Mouse (Mus musculus): Measurements from ENCODE around the gene Fcgbp.
A peak's percentile ranks its signal among the peaks of the same experiment; 100 is the strongest.

The Fcgbp gene

DNA sequence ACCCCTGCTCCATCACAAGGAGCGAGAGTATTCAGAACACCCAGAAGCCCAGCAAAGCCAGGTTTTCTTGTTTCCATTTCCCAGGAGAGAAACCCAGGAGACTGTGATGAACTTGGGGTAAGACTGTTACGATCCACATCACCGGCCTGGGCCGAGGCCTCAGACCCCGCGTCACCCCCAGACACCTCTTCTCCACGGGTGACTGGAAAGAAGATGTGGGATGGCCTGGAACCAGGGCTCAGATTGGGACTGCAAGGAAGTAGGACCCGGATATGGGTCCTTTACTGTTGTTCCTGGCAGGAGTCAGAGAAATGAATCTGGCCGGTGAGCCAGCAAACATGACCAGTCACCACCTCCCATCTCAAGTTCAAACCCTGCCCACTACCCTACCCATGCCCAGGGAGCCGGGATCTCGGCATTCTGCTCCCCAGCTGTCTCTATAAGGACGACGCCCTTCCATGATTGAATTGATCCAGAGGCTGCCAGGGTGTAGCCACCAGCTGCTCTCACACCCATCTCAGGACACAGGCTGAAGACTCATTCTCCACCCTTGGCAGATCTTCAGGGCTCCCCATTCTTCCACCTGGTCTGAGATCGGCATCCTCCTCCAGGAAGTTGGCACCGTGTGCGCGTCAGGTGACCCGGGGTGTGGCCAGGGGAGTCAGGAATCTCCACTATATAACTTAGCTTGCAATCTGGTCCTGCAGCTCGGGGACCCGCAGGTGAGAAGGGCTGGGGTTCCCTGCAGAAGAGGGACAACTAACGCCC lies at the start of gene Fcgbp:
Fcgbp (plus strand) TSS at position 706 of the 768 bp plus-strand sequence.
- DNase-seq (ENCODE audit: low spot score in 2 of 2): no peak

DNA sequence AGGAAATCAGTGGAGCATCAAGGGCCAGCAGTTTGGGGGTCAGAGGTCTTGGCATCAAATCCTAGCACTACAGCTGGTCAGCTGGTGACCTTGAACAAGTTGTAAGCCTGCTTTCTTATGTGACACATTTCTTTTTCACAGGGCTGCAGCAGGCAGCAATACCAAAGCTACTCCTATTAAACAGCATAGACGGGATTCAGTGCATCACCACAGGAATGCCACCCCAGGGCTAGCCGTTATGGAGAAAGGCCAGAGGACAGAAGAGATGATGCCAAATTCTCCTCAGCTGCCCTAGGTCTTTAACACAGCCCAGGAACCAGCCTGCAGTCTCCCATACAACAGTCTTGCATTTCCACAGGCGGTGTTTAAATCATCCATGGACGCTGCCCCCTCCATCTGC lies 26.5 kb upstream of the Fcgbp start:
- no peak for DNase-seq (ENCODE audit: low spot score in 2 of 2)

DNA sequence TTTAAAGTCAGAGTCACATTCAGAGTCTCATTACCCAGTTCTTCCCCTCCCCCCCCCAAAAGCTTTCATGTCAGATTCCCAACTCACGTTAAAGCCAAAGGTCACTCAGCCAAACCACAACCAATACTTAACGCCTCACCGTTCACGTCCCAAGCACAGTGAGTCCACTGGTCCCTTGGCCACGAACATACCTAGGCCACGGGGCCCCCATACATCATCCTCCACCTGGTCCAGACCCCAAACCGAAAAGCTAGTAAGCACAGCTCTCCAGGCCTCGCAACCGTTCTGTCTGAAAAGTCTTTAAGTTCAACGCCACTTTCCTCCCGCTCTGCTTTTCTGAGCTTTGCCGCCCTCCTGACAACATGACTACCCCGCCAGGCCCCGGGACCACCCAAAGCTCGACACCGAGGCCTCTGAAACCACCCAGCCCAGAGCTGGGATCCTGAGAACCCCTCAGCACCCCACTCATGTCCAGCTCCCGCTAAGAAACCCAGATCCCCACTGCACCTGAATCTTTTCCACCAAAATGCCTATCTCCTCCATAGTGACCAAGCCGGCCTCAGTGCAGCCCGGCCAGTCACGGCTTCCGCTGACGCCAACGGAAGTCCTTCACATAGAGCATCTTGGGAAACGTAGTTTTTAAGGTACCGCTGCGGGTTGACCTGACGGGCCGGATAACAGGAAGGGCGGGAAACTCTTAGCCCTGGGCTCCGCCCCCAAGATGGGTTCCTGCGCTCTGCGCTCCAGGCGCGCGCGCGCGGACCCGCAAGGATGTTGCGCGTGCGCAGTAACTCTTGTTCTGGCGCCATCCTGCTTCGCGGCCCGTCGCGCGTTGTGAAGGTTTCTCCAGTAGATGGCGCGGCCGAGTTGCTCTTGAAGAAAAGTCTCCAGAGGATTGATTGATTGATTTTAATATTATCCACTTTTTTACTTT lies 21.3 kb upstream of the Fcgbp start, which contains the start of gene Psmc4:
Psmc4 (minus strand) TSS at position 626 of the 934 bp plus-strand sequence.
- peak; percentile 95 to 97 for DNase-seq (ENCODE audit: low spot score in 2 of 2)

DNA sequence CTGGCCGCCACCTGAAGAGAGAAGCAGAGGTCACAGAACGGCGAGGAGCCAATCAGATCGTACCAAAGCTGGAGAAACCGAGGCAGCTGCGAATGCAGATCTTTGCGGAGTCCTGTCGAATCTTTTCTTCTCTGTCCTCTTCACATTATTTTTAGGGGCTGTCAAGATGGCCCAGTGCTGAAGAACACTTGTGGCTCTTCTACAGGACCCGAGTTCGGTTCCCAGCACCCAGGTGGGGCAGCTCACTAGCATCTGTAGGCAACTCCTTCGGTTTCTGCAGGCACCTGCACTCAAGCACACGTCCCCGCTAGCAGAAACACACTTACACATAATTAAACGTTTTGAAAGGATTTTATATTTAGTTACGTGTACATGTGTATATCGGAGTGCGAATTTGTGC lies 20.5 kb upstream of the Fcgbp start:
- DNase-seq (ENCODE audit: low spot score in 2 of 2): peak; percentile 11 to 15

DNA sequence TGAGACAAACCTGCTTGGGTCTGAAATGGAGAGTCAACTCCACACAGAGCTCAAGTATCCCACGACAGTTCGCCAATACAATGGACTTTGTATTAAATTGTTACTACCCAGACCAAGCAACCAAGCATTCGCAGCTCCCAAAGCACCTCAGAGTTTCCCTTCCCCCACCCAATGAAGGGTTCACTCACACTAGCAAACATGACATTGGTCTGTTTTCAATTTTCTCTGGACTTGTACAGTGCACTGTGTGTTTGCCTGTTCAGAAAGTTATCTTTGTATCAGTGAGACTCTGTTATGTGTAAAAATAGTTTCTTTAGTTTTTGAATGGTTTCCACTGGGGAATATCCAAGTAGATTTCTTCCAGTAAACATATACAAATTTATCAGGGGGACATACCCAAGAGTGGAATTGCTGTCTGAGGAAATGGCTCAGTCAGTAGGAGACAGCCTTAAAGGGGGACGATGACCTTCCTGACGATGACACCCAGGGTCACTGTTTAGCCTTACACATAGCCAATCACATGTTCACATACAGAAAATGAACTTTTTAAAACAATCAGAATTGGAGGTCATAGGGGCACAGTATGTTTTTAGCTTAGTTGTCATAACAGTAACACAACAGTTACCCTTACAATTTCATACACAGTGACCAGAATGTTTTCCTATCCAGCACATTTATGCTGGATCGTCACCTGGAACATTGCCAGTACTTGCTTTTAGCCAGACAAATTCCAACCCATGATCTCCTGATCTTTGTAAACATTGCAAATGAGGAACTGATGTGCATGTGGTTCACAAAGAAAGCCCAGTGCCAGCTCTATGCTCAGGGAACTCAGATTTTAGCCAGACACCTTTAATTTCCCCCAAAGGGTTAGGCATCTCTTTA lies 17.7 kb upstream of the Fcgbp start:
- no peak for DNase-seq (ENCODE audit: low spot score in 2 of 2)

DNA sequence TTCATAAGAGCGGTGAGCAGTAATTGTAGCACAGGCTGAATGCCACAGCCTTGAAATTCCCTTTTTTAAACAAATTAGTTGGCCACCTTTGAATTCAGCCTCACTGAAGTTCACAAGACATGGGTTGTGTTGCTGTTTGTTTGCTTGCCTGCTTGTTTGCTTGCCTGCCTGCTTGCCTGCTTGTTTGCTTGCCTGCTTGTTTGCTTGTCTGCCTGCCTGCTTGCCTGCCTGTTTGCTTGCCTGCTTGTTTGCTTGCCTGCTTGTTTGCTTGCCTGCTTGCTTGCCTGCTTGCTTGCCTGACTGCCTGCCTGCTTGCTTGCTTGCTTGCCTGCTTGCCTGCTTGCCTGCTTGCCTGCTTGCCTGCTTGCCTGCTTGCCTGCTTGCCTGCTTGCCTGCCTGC lies 11.1 kb upstream of the Fcgbp start:
- DNase-seq (ENCODE audit: low spot score in 2 of 2): no peak

DNA sequence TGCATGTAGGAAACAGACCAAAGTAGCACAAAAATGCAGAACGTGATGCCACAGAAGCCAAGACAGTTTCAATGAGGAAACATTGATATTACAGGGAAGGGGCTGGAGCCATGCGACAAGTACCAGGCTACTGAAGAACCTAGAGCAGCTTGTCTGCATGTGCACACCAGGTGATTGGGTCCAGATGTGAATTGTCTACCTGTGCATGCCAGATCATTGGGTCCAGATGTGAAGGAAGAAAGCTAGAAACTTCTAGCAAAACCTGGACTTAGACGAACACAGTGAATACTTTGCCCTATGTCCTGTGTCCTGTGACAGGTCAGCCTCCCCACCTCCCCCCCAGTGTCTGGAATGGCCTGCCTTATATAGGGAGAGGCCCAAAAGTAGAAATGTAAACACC lies 2.4 kb upstream of the Fcgbp start:
- no peak for DNase-seq (ENCODE audit: low spot score in 2 of 2)

DNA sequence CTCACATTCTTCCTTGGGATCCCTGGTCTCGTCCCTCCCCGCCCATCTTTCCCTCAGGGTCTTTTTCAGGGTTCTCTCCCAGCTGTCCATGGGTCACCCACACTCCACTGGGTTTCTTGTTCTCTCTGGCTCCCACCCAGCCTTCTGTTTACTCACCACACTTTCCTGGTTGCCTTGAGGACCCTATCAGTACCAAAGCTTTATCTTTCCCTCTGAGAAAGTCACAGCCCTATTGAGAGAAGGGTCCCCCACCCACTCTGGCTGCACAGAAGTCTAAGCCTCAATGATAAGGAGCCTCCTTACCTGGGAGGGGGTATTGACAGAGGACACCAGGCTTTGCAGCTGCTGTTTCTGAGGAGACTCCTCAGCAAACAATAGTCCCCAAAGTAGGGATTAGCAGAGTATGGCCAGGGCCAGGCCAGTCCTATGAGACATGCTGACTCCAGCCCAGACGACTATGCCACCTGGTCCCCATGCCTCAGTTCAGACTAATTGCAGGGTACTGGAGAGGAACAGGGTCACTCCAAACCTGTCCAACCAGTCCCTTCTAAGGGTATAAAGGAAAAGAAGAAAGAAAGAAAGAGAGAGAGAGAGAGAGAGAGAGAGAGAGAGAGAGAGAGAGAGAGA lies 1.4 kb upstream of the Fcgbp start:
- DNase-seq (ENCODE audit: low spot score in 2 of 2): no peak

DNA sequence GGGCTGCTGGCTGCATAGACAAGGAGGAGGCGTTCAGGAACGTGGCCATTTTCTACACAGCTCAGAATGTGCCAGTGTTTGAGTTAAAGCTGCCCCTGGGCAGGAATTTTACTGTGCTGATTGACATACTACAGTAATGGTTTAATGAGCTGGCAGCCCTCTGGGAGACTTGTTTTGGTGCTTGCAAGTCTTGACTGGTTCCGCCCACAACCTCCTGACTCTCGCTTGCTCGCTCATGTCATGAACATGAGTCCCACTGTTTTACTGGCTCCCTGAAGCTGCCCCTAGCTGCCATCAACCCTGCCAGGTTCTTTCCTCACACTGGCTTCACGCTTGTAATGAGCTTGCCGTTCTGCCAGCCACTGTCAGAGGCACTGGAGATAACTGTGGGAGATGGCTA lies 13.2 kb downstream of the Fcgbp start:
- DNase-seq (ENCODE audit: low spot score in 2 of 2): no peak

DNA sequence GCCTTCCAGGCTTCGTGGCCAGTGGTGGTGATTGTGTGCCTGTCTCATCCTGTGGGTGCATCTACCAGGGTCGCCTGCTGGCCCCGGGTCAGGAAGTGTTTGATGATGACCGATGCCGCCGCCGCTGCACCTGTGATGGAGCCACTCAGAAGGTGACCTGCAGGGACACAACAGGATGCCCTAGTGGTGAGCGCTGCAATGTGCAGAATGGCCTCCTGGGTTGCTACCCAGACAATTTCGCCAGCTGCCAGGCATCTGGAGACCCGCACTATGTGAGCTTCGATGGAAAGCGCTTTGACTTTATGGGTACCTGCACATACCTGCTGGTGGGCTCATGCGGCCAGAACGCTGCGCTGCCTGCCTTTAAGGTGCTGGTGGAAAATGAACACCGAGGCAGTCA lies 15.2 kb downstream of the Fcgbp start:
- DNase-seq (ENCODE audit: low spot score in 2 of 2): peak in 1 of 2 experiments; percentile 2

DNA sequence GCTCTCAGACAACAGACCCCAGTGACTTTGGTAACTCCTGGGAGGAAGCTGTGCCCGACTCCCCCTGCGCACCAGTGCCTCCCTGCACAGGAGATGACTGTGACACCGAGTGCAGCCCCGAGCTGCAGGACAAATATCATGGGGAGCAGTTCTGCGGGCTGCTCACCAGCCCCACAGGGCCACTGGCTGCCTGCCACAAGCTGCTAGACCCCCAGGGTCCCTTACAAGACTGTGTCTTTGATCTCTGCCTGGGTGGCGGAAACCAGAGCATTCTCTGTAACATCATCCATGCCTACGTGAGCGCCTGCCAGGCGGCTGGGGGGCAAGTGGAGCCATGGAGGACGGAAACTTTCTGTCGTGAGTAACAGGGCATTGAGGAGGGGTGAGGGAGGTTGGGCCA lies 22.5 kb downstream of the Fcgbp start:
- peak in 1 of 2 experiments; percentile 1 for DNase-seq (ENCODE audit: low spot score in 2 of 2)

DNA sequence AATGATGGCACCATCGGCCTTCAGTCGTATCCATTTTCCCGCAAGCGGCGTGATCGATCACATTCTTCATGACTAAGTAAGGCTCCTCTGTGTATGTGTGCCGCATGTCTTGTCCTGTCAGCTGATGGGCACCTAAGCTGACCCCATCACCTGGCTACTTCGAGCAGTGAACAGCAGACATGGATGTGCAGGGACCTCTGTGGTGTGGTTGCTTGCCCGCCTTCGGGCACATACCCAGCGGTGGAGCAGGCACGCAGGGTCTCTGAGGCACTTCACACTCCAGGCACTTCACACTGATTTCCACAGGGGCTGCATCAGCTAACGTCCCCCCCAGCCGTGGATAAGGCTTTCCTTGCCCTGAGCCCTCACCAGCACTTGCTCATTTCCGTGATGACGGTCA lies 28.1 kb downstream of the Fcgbp start:
- DNase-seq (ENCODE audit: low spot score in 2 of 2): peak; percentile 1 to 2

DNA sequence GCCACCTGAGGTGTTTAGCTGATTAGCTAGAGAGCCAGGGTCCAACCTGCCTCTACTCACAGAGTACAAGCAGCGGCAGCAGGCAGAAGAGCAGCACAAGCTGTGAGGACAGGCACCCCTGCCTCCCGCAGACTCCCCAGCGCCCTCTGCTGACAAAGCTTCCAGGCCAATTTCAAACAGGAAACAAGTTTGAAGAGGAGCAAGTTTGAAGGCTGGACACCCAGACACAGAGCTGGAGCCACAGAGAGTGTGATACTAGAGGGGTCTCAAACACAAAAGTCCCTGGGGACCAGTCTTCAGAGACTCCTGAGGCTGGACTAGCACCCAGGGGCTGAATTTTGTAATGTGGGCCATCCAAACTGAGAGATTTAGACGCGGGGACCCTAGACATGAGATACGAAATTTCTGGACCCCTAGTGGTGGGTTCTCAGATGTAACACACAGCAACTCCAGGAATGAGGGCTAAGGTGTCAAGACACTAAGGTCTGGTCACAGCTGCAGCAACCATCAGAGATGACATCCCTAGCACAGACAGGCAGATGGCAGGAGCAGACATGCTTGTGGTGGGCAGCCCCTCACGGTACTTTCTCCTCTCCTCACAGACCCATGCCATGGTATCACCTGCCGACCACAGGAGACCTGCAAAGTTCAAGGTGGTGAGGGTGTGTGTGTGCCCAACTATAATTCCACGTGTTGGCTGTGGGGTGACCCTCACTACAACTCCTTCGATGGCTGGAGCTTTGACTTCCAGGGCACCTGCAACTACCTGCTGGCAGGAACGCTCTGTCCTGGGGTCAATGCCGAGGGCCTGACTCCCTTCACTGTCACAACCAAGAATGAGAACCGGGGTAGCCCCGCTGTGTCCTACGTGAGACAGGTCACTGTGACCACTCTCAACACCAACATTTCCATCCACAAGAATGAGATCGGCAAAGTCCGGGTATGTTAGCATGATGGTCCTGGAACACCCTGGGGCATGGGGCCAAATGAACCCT lies 29.9 kb downstream of the Fcgbp start:
- DNase-seq (ENCODE audit: low spot score in 2 of 2): peak; percentile 27 to 57

DNA sequence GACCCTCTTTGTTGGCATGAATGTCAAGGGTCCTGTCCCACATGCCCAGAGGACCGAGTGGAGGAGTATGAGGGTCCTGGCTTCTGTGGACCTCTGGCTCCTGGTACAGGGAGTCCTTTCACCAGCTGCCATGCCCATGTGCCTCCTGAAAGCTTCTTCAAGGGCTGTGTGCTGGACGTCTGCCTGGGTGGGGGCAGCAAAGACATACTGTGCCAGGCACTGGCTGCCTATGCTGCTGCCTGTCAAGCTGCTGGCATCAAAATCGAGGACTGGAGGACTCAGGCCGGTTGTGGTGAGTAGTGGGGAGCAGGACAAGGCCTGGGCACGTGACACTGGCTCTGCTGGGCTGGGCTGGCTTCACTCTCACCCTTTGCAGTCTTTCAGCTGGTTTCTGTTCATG lies 31.9 kb downstream of the Fcgbp start:
- peak in 1 of 2 experiments; percentile 2 for DNase-seq (ENCODE audit: low spot score in 2 of 2)

DNA sequence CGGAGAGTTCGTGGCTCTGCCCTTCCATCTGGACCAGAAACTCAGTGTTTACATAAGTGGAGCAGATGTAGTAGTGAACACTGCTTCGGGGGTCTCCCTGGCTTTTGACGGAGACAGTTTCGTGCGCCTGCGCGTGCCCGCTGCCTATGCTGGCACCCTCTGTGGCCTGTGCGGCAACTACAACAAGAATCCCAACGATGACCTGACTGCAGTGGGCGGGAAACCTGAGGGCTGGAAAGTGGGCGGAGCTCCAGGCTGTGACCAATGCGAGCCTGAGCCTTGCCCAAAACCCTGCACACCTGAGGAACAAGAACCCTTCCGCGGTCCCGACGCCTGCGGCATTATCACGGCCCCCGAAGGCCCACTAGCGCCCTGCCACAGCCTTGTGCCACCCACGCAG lies 33.6 kb downstream of the Fcgbp start:
- no peak for DNase-seq (ENCODE audit: low spot score in 2 of 2)

DNA sequence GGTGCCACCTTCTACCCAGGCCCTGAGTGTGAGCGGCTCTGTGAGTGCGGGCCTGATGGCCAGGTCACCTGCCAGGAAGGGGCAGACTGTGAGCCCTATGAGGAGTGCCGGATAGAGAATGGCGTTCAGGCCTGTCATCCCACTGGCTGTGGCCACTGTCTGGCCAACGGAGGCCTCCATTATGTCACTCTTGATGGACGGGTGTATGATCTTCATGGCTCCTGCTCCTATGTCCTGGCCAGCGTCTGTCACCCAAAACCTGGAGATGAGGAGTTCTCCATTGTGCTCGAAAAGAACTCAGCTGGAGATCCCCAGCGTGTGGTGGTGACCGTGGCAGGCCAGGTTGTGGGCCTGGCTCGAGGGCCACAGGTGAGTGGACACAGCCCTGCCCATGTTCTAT lies 35.2 kb downstream of the Fcgbp start:
- no peak for DNase-seq (ENCODE audit: low spot score in 2 of 2)

DNA sequence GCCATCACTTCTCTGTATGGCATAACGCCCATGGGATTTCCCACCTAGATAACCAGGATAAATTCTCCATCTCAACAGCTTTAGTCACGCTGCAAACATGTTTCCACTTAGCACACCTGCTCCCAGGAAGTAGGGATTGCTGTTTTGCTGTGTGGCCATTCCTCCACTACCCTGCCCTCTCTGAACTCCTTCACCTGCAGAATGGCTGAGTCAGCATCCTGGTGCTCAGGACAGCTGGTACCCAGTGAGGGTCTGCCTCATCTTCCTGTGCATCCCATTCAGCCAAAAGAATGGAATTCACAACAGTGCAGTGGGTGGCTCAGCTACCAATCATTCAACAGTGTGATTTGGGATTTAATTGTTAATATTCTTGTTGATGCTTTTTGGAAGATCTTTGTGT lies 43.6 kb downstream of the Fcgbp start:
- DNase-seq (ENCODE audit: low spot score in 2 of 2): no peak

DNA sequence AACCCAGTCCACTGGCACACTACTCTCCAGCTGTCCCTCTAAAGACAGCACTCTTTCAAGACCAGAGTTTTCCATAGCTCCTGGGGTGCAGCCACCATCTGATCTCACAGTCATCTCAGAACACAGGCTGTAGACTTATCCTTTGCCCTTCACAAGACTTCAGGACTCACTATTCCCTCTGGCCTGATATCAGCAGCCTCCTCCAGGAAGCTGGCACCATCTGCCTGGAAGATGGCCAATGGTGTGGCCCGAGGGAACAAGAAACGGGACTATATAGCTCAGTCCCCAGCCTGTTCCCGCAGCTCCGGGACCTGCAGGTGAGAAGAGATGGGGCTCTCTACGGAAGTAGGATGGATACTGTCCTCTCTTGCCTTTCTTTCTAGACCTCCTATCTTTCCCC lies 58.1 kb downstream of the Fcgbp start, which contains the start of gene 9530053A07Rik:
9530053A07Rik (plus strand) TSS at position 301 of the 400 bp plus-strand sequence.
- DNase-seq (ENCODE audit: low spot score in 2 of 2): no peak

DNA sequence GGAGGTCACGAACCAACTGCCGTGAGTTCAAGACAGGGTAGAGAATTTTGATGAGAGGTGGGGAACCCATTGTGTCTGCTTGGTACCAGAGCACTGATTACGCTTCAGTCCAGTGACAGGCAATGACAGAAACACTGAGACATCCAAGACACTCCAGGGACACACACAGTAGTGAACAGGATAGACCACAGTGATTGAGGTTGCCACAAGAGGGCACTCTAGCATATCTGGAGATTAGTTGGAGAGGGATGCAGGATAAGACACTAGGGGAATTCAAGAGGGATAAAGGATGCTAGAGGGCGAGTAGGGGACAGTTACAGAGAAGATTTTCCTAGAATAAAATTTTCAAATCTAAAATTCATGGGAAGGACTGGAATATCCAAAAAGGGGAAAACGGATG lies 66.6 kb downstream of the Fcgbp start:
- peak in 1 of 2 experiments; percentile 22 for DNase-seq (ENCODE audit: low spot score in 2 of 2)

DNA sequence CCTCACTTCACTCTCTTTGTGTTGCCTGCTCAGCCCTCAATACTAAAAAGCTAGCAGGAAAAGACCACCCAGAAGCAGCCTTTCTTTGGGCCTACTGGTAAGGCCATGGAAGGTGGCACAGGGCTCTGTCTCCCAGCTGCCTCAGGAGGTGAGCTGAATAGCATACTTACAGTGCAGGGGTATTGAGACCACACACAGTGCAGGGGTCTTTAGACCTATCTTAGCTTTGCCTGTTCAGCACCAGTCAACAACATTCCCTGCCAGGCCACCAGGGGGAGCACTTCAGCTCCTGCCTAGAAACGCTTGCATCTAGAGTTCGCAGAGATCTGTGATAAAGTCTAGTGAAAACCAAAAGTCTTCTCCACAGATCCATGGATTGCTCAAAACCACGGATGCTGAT lies 77.2 kb downstream of the Fcgbp start:
- peak; percentile 50 to 81 for DNase-seq (ENCODE audit: low spot score in 2 of 2)
